In genomic region chr17:87367228-87367627, GRCm38 (mm10) we compare ENCODE assay signal across 11 mouse cellular contexts.
DNase-seq lines count a peak whose midpoint lies in the region; ATAC-seq and TF ChIP-seq lines count a peak whose summit lies in the region.
"Had no signal": no experiment of that assay in that cellular context is flagged by ENCODE, and none has a peak within 500 bp of the region (broad histone marks: within the 10 kb centered on the region; RNA-seq: fewer than 3 reads in every experiment).

No protein-coding gene starts in this region.

- WGBS in heart, embryonic 11.5 days (ENCODE audit: insufficient replicate concordance): 28% methylated on average over 4 of the region's 4 CpGs
- 46% methylated on average over 4 of the region's 4 CpGs for WGBS in liver, embryonic 11.5 days
- WGBS in embryonic facial prominence, embryonic 15.5 days: 18% methylated on average over 4 of the region's 4 CpGs
- WGBS in lung, adult 2 months: 54% methylated on average over 4 of the region's 4 CpGs

- no peak overlapping the region for H3ac ChIP-seq in myocyte (ENCODE audit: control insufficient read depth, insufficient read length)

- TF ChIP-seq CTCF in lung, adult 2 months (IDR thresholded peaks at IDR 0.05; ENCODE audit: insufficient read depth, low read length): no peak

- DNase-seq in heart, postnatal 4 days: no peak
- no peak for DNase-seq in liver, embryonic 11.5 days (ENCODE audit: low spot score)
- no peak for DNase-seq in liver
- DNase-seq in lung, adult 2 months: no peak
- DNase-seq: liver, embryonic 13.5 days; thymus, adult 18-20 months had no signal

- no peak overlapping the region for H3K4me3 ChIP-seq in heart, embryonic 11.5 days (ENCODE audit: low read depth, low read length)
- no peak overlapping the region for H3K4me3 ChIP-seq in liver, embryonic 11.5 days (ENCODE audit: low read depth, low read length)
- no peak overlapping the region for H3K4me3 ChIP-seq in embryonic facial prominence, embryonic 15.5 days (replicated peaks)
- no peak overlapping the region for H3K4me3 ChIP-seq in myocyte
- no peak overlapping the region for H3K4me3 ChIP-seq in lung, adult 2 months (replicated peaks; ENCODE audit: extremely low read depth, low read depth, low read length)
- H3K4me3 ChIP-seq: liver, embryonic 13.5 days had no signal

- H3K9ac ChIP-seq in heart, embryonic 11.5 days (ENCODE audit: low read depth, low read length): no peak overlapping the region
- H3K9ac ChIP-seq in liver, embryonic 11.5 days (ENCODE audit: low read depth, low read length): no peak overlapping the region
- H3K9ac ChIP-seq in embryonic facial prominence, embryonic 15.5 days: no peak overlapping the region
- H3K9ac ChIP-seq: forebrain, postnatal 0 days; liver, embryonic 13.5 days had no signal

- H3K4me1 ChIP-seq in heart, embryonic 11.5 days (ENCODE audit: control insufficient read depth, insufficient read depth, low read length): peaks cover 27% of the 10 kb centered on the region
- H3K4me1 ChIP-seq in liver, embryonic 11.5 days (replicated peaks; ENCODE audit: control insufficient read depth, insufficient read depth, low read length): peaks cover 32% of the 10 kb centered on the region
- peaks cover 61% of the 10 kb centered on the region for H3K4me1 ChIP-seq in embryonic facial prominence, embryonic 15.5 days
- H3K4me1 ChIP-seq in lung, adult 2 months (ENCODE audit: control insufficient read depth, insufficient read depth, low read length): peaks cover 20% of the 10 kb centered on the region

- no peak for TF ChIP-seq POLR2A in myocyte (IDR thresholded peaks at IDR 0.05; ENCODE audit: insufficient read length, low read depth)
- no peak for TF ChIP-seq POLR2A in lung, adult 2 months (IDR thresholded peaks at IDR 0.05; ENCODE audit: borderline replicate concordance, extremely low read depth, low read depth, low read length)

- no peaks in the 10 kb centered on the region for H3K36me3 ChIP-seq in heart, embryonic 11.5 days (ENCODE audit: control insufficient read depth, insufficient read depth, low read length)
- H3K36me3 ChIP-seq in liver, embryonic 11.5 days (ENCODE audit: control insufficient read depth, insufficient read depth, low read length): no peaks in the 10 kb centered on the region
- H3K36me3 ChIP-seq in embryonic facial prominence, embryonic 15.5 days: no peaks in the 10 kb centered on the region
- H3K36me3 ChIP-seq in myocyte (ENCODE audit: control insufficient read depth, insufficient read depth): no peaks in the 10 kb centered on the region

- no peaks in the 10 kb centered on the region for H3K79me2 ChIP-seq in myocyte (ENCODE audit: control insufficient read depth, insufficient read depth)

- ATAC-seq in heart, embryonic 11.5 days (replicated peaks; ENCODE audit: insufficient number of reproducible peaks, low FRiP score, low TSS enrichment): no peak
- no peak for ATAC-seq in liver, embryonic 11.5 days (replicated peaks; ENCODE audit: low FRiP score)
- no peak for ATAC-seq in embryonic facial prominence, embryonic 15.5 days (ENCODE audit: insufficient number of reproducible peaks, low FRiP score, low TSS enrichment, low read depth)
- ATAC-seq: activated CD4-positive, CD25-positive, alpha-beta regulatory T cell, adult 4 months had no signal

- H3K27ac ChIP-seq in heart, embryonic 11.5 days (ENCODE audit: low read depth, low read length): peak overlapping the region; percentile 35; the same call in 1 of the 2 replicates
- H3K27ac ChIP-seq in liver, embryonic 11.5 days (ENCODE audit: low read depth, low read length): 0 out of 2 replicates have a peak overlapping the region, but pooled peaks have one; percentile 8
- peak overlapping the region; percentile 48; the same call in 1 of the 2 replicates for H3K27ac ChIP-seq in embryonic facial prominence, embryonic 15.5 days (replicated peaks)
- H3K27ac ChIP-seq: liver, embryonic 13.5 days had no signal

- no peak overlapping the region for H3K4me2 ChIP-seq in heart, embryonic 11.5 days
- no peak overlapping the region for H3K4me2 ChIP-seq in liver, embryonic 11.5 days
- H3K4me2 ChIP-seq in embryonic facial prominence, embryonic 15.5 days (replicated peaks): no peak overlapping the region
- peak overlapping the region; percentile 19 for H3K4me2 ChIP-seq in myocyte (ENCODE audit: low read depth)
- H3K4me2 ChIP-seq: liver, embryonic 13.5 days had no signal

- H3K9me3 ChIP-seq in heart, embryonic 11.5 days (replicated peaks; ENCODE audit: control insufficient read depth, low read length): no peaks in the 10 kb centered on the region
- H3K9me3 ChIP-seq in liver, embryonic 11.5 days (ENCODE audit: control insufficient read depth, low read length): no peaks in the 10 kb centered on the region
- H3K9me3 ChIP-seq in embryonic facial prominence, embryonic 15.5 days (replicated peaks): no peaks in the 10 kb centered on the region
- H3K9me3 ChIP-seq: liver, embryonic 13.5 days had no signal

- no peaks in the 10 kb centered on the region for H3K27me3 ChIP-seq in heart, embryonic 11.5 days (ENCODE audit: control insufficient read depth, insufficient read depth, low read length)
- H3K27me3 ChIP-seq in liver, embryonic 11.5 days (replicated peaks; ENCODE audit: control insufficient read depth, insufficient read depth, low read length): no peaks in the 10 kb centered on the region
- H3K27me3 ChIP-seq in embryonic facial prominence, embryonic 15.5 days: no peaks in the 10 kb centered on the region
- H3K27me3 ChIP-seq in myocyte (ENCODE audit: control insufficient read depth, insufficient read depth, insufficient read length): no peaks in the 10 kb centered on the region
- H3K27me3 ChIP-seq: liver, embryonic 13.5 days had no signal

TF ChIP-seq in myocyte, 11 proteins besides CTCF, POLR2A, EP300 and RAD21:
- no peak for TF ChIP-seq USF1 (IDR thresholded peaks at IDR 0.05; ENCODE audit: low read depth)
- no peak for TF ChIP-seq CEBPB (IDR thresholded peaks at IDR 0.05; ENCODE audit: insufficient read depth, poor library complexity, severe bottlenecking)
